Mouse (Mus musculus) lung, postnatal 0 days (tissue): ENCODE results near the gene Asb5.

Experiments
- CTCF ChIP-seq: IDR thresholded peaks from 2 replicates; pipeline ENCODE4 v1.5.1; 2016; ENCODE audit warnings: antibody characterized with exemption, mild to moderate bottlenecking
- EP300 ChIP-seq: IDR thresholded peaks from 2 replicates; pipeline ENCODE4 v1.6.1; 2016; ENCODE audit warnings: antibody characterized with exemption, mild to moderate bottlenecking, control low read depth

GRCm38 (mm10) chr8:54526700-54527099 is 2.7 kb upstream of the Asb5 start:
- TF ChIP-seq CTCF (no peak), EP300 (no peak)
